Mouse (Mus musculus) ES-E14 (cell line): Measurements from ENCODE around the gene Olfml3. TPM values are rescaled to one million over a fixed set of nuclear protein-coding genes. Genes with fewer than 3 reads are reported as not detected.

Experiments
- DNase-seq: peaks from one replicate; pipeline ENCODE4 v3.0.0-alpha.2; 2013; ENCODE audit warnings: low read depth, low spot score
- H3K27ac ChIP-seq: 2 replicates; pipeline ENCODE4 v1.5.1; 2012; ENCODE audit warnings: low read depth, mild to moderate bottlenecking, low read length, moderate library complexity, mixed read lengths; ENCODE audit not compliant: poor library complexity, insufficient read depth, severe bottlenecking
- H3K36me3 ChIP-seq: 2 replicates; pipeline ENCODE4 v1.6.1; 2012; ENCODE audit warnings: mild to moderate bottlenecking, low read length, moderate library complexity, mixed read lengths; ENCODE audit not compliant: control insufficient read depth, poor library complexity, insufficient read depth, severe bottlenecking
- H3K4me1 ChIP-seq, 2 experiments: fragments of 150-350 bp in 1 of 2; sonication (generic) in 1 of 2; 2 replicates each; pipeline ENCODE4 v1.6.1; 2012; ENCODE audit warnings: low read length in 2 of 2, mild to moderate bottlenecking in 1 of 2, mixed read lengths in 1 of 2; ENCODE audit not compliant: control insufficient read depth in 2 of 2, insufficient read depth in 2 of 2, poor library complexity in 1 of 2
- H3K4me3 ChIP-seq, 2 experiments: fragments of 150-350 bp in 1 of 2; sonication (generic) in 1 of 2; 2 replicates each; pipeline ENCODE4 v1.5.1; 2012; ENCODE audit warnings: low read length in 2 of 2, low read depth in 1 of 2, mild to moderate bottlenecking in 1 of 2, mixed read lengths in 1 of 2; ENCODE audit not compliant: insufficient read depth in 1 of 2, poor library complexity in 1 of 2, severe bottlenecking in 1 of 2
- H3K9ac ChIP-seq: 2 replicates; pipeline ENCODE4 v1.6.1; 2012; ENCODE audit warnings: low read depth, mild to moderate bottlenecking, low read length, mixed read lengths; ENCODE audit not compliant: poor library complexity, insufficient read depth, severe bottlenecking
- H3K9me3 ChIP-seq: fragments of 150-350 bp; sonication (generic); 2 replicates; pipeline ENCODE4 v1.6.1; 2012; ENCODE audit warnings: low read depth, mild to moderate bottlenecking, low read length; ENCODE audit not compliant: control insufficient read depth, insufficient read depth
- CHD2 ChIP-seq: IDR thresholded peaks from 2 replicates; pipeline ENCODE4 v1.6.1; 2014; ENCODE audit warnings: mild to moderate bottlenecking, low read depth, low read length, inconsistent platforms
- HCFC1 ChIP-seq: IDR thresholded peaks from 2 replicates; pipeline ENCODE4 v1.6.1; 2012; ENCODE audit warnings: low read length, inconsistent platforms, borderline replicate concordance; ENCODE audit not compliant: insufficient read depth
- MAFK ChIP-seq: IDR thresholded peaks from 2 replicates; pipeline ENCODE4 v1.6.1; 2014; ENCODE audit warnings: mild to moderate bottlenecking, low read depth, low read length, inconsistent platforms; ENCODE audit not compliant: insufficient read depth
- ZC3H11A ChIP-seq: IDR thresholded peaks from 2 replicates; pipeline ENCODE4 v1.6.1; 2012; ENCODE audit warnings: low read depth, mild to moderate bottlenecking, inconsistent platforms, low read length, borderline replicate concordance
- ZNF384 ChIP-seq: IDR thresholded peaks from 2 replicates; pipeline ENCODE4 v1.6.1; 2012; ENCODE audit warnings: low read depth, low read length, inconsistent platforms
- in situ Hi-C, 2 experiments: fragments of 600-800 bp; cut with MboI; formaldehyde crosslinking; loops; one replicate each; pipeline ENCODE4 v1.15.1; 2025; ENCODE audit warnings: low sequenced_read_pairs in 2 of 2, inconsistent platforms in 1 of 2; ENCODE audit not compliant: unreplicated experiment in 2 of 2
- total RNA-seq: library from RNA; depleted of rRNA; stranded (reverse); fragments of 300-350 nt; gene quantifications from 2 replicates; pipeline ENCODE4 v1.2.3, GENCODE M21; 2012

Olfml3 gene
- total RNA-seq, 1 experiment, result 1.2 TPM

DNA sequence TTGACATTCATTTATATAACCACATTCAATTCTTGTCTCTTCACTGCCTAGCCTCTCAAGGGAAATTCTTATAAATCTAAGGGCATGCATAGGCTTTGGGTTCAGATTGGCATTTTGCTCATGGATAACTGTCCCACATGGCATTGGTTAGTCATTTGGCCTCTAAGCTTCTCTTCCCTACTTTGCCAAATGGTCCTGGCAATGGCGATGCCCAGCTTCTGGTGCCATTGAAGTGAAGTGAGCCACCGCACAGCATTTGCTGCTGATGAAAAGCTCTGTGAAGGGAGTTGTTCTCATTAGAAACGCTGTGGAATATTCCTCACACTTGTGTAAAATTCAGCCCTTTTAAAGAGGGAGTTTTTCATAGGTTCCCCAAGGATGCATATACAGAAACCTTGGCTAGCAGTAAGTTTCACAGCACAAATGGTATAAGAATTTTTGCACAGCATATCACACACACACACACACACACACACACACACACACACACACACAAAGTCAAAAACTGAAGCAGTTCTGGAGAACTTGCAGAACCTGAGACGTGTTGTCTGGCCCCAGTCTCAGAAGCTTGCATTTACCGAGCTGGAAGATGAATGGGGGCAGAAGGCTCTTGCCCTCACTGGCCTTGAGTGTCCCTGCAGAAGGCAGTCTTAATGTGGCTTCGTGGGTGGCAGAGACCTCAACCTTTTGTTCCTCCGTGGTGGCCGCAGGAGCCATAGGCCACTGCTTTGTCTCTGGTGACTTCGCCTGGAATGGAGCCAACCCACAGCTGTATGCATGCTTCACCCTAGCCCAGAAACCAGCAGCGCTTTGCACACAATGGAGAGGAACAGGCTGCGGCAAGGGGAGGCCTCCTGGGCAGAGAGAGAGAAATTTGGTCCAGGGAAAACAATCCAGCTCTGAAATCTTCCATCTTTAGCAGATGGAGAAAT lies 21.8 kb downstream of the Olfml3 start:
- no peak overlapping the region for H3K27ac ChIP-seq
- no peaks in the 10 kb centered on the region for H3K9me3 ChIP-seq
- H3K4me1 ChIP-seq, result no peaks in the 10 kb centered on the region
- TF ChIP-seq HCFC1, result no peak
- DNase-seq, result no peak
- in situ Hi-C loops, result no loop called here
- H3K36me3 ChIP-seq, result no peaks in the 10 kb centered on the region
- H3K4me3 ChIP-seq, result no peak overlapping the region
- no peak overlapping the region for H3K9ac ChIP-seq

- DNase-seq, result no peak
- Histone ChIP-seq H3K27ac (no peak overlapping the region), H3K4me1 (no peaks in the 10 kb centered on the region), H3K9me3 (no peaks in the 10 kb centered on the region), H3K4me3 (no peak overlapping the region; a peak in 1 of 4 replicates), H3K9ac (no peak overlapping the region), H3K36me3 (no peaks in the 10 kb centered on the region)
- in situ Hi-C loops, result no loop called here
- TF ChIP-seq HCFC1 (no peak), ZNF384 (no peak), MAFK (no peak), CHD2 (no peak), ZC3H11A (no peak)
These were observed 22.9 kb downstream of the Olfml3 start for GRCm38 (mm10) chr3:103714942-103715341.

DNA sequence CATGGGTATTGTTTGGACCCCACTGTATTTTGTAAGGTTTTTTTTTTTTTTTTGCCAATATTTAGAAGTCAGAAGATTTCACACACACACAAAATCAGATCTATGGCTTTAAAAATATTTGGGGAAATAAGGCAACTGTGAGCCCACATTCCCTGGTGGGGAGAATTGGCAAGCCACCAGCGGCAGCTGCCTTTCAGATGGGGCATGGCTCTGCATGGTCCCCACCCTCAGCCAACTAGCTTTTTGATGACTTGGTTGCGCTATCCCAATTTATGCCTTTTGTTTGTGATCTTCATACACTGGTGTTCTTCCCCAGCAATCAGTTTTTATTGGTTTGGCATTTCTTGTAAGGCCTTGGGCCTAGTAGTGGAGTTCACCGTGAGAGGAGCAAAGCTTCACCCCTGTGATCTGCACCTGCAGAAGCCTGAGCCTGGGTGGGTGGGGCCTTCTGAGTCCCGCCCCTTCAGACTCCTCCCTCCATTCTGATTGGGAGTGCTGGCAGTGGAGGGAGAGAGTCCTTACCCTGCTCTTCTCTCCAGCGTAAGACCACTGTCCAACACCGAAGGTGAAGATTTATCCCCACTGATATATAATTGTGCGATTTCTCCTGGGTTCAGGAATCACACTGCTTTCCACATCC lies 23.4 kb downstream of the Olfml3 start:
- H3K9me3 ChIP-seq, result no peaks in the 10 kb centered on the region
- no peak for TF ChIP-seq ZNF384
- TF ChIP-seq ZC3H11A, result no peak
- TF ChIP-seq CHD2, result no peak
- TF ChIP-seq MAFK, result no peak
- TF ChIP-seq HCFC1, result no peak
- in situ Hi-C loops, result no loop called here

GRCm38 (mm10) chr3:103712196-103712595 lies 25.6 kb downstream of the Olfml3 start:
- H3K4me3 ChIP-seq, result no peak overlapping the region
- H3K9me3 ChIP-seq, result no peaks in the 10 kb centered on the region
- DNase-seq, result no peak
- no peak overlapping the region for H3K9ac ChIP-seq
- no peaks in the 10 kb centered on the region for H3K4me1 ChIP-seq
- no peak for TF ChIP-seq ZC3H11A
- no peak for TF ChIP-seq MAFK
- TF ChIP-seq HCFC1, result no peak
- no peak for TF ChIP-seq ZNF384
- no peak for TF ChIP-seq CHD2
- in situ Hi-C loops, result no loop called here
- no peaks in the 10 kb centered on the region for H3K36me3 ChIP-seq
- no peak overlapping the region for H3K27ac ChIP-seq

More for the DNA sequence above, 23.4 kb downstream of the Olfml3 start:
- H3K9ac ChIP-seq, result no peak overlapping the region
- peak; percentile 40 for DNase-seq
- no peak overlapping the region for H3K27ac ChIP-seq
- no peaks in the 10 kb centered on the region for H3K4me1 ChIP-seq
- peak overlapping the region in 1 of 2 experiments; percentile 39; a peak in 1 of 4 replicates for H3K4me3 ChIP-seq
- no peaks in the 10 kb centered on the region for H3K36me3 ChIP-seq
